Mouse (Mus musculus): ENCODE data around the gene Eri3. TPM values are rescaled to one million over a fixed set of nuclear protein-coding genes. Genes with fewer than 3 reads are reported as not detected.

The Eri3 gene
- total and polyA plus RNA-seq, 2 experiments from 2014 or later = 97.8 to 119 TPM

DNA sequence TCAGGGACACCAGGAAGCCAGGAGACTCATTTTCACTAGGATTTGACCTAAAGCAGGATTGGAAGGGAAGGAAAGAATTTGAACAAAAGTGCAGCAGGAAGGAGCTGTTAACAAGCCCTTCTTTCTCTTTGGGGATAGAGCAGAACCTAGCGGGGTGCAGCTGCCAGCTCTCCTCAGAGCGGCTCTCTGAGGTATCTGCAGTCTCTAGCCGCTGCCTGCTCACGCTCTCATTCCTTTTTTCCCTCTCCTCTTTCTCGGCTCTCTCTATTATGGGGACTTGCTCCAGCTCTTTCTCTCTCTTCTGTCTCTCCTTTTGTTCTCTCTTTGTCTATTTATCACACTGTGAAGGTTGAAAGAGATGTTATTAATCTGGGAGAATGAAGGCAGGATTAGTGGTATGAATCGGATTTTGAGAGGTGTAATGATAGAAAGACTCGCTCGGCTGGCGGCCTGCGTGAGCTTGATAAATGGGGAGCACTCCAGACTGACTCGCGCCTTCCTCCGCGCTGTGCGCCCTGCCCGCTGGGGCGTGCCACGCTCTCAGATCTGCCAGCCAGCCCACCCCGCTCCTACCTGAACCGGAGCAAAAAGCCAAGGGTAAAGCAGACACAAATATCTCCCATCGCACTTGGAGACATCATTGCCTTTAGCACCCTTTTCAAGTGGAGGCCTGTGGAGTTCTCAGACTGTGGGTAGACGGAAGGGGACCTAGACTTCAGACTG lies 86.9 kb downstream of the Eri3 start:
- H3K27ac ChIP-seq (ENCODE audit: low read depth) = no peak overlapping the region

GRCm38 (mm10) chr4:117640925-117641703 lies 90.9 kb downstream of the Eri3 start:
- no peak for ATAC-seq (ENCODE audit: insufficient read depth, low read depth)
- no peak overlapping the region for H3K27ac ChIP-seq (ENCODE audit: low read depth)
- H3K36me3 ChIP-seq (replicated peaks; ENCODE audit: control insufficient read depth, insufficient read depth, low read length) = no peaks in the 10 kb centered on the region; the same call in 1 of the 2 replicates
- no peak for DNase-seq (ENCODE audit: low spot score)
- no peaks in the 10 kb centered on the region for H3K27me3 ChIP-seq (ENCODE audit: control insufficient read depth, insufficient read depth, low read length)
- no peak for TF ChIP-seq CTCF (IDR thresholded peaks at IDR 0.05; ENCODE audit: low read depth)
- TF ChIP-seq EP300 (IDR thresholded peaks at IDR 0.05; ENCODE audit: low read depth) = no peak
- H3K9ac ChIP-seq (replicated peaks; ENCODE audit: low read depth, low read length) = no peak overlapping the region
- H3K4me3 ChIP-seq (ENCODE audit: low read depth, low read length) = no peak overlapping the region
- no peak overlapping the region for H3K4me2 ChIP-seq (ENCODE audit: low read depth, low read length)
- H3K4me1 ChIP-seq (ENCODE audit: control insufficient read depth, insufficient read depth) = no peaks in the 10 kb centered on the region
- 100% methylated on average over 1 of the region's 1 CpGs for WGBS
- H3K9me3 ChIP-seq (replicated peaks; ENCODE audit: control insufficient read depth, low read length) = no peaks in the 10 kb centered on the region

More for the DNA sequence above, 86.9 kb downstream of the Eri3 start:
- Histone ChIP-seq H3K4me1 (ENCODE audit: control insufficient read depth, insufficient read depth) (no peaks in the 10 kb centered on the region), H3K9ac (replicated peaks; ENCODE audit: low read depth, low read length) (no peak overlapping the region), H3K4me2 (ENCODE audit: low read depth, low read length) (no peak overlapping the region), H3K36me3 (replicated peaks; ENCODE audit: control insufficient read depth, insufficient read depth, low read length) (no peaks in the 10 kb centered on the region; the same call in 1 of the 2 replicates), H3K27me3 (ENCODE audit: control insufficient read depth, insufficient read depth, low read length) (no peaks in the 10 kb centered on the region), H3K9me3 (replicated peaks; ENCODE audit: control insufficient read depth, low read length) (no peaks in the 10 kb centered on the region), H3K4me3 (ENCODE audit: low read depth, low read length) (no peak overlapping the region)
- TF ChIP-seq EP300 (IDR thresholded peaks at IDR 0.05; ENCODE audit: low read depth) = no peak
- no peak for TF ChIP-seq CTCF (IDR thresholded peaks at IDR 0.05; ENCODE audit: low read depth)
- DNase-seq (ENCODE audit: low spot score) (no peak), ATAC-seq (ENCODE audit: insufficient read depth, low read depth) (no peak)
- WGBS = 72% methylated on average over 22 of the region's 22 CpGs

DNA sequence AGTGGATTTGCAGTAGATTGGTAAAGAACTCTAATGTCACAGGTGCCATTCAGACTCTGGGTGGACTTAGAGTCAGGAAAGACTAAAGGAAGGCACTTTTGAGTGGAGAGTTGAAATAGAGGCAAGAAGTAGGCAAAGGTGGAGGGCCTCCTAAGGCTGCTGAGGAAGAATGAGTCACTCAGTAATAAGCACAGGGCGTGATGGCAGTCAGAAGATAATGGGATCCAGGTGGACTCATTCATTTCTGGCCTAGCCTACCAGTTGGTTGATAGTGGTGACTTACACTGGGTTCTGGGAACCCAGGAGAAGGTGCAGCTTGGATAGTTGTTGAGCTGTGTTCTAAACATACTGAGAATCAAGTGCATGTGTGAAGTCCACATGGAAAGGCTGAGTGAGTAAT lies 91.6 kb downstream of the Eri3 start:
- 94% methylated on average over 1 of the region's 1 CpGs for WGBS

GRCm38 (mm10) chr4:117645031-117645435 lies 94.9 kb downstream of the Eri3 start:
- 63% methylated on average over 22 of the region's 22 CpGs for WGBS
- DNase-seq (ENCODE audit: low spot score) (no peak), ATAC-seq (ENCODE audit: insufficient read depth, low read depth) (no peak)
- H3K4me2 ChIP-seq (ENCODE audit: low read depth, low read length) = no peak overlapping the region
- H3K27me3 ChIP-seq (ENCODE audit: control insufficient read depth, insufficient read depth, low read length) = no peaks in the 10 kb centered on the region
- no peak for TF ChIP-seq CTCF (IDR thresholded peaks at IDR 0.05; ENCODE audit: low read depth)
- no peak for TF ChIP-seq EP300 (IDR thresholded peaks at IDR 0.05; ENCODE audit: low read depth)
- no peaks in the 10 kb centered on the region for H3K4me1 ChIP-seq (ENCODE audit: control insufficient read depth, insufficient read depth)
- H3K9ac ChIP-seq (replicated peaks; ENCODE audit: low read depth, low read length) = no peak overlapping the region
- H3K36me3 ChIP-seq (replicated peaks; ENCODE audit: control insufficient read depth, insufficient read depth, low read length) = no peaks in the 10 kb centered on the region; the same call in 1 of the 2 replicates
- H3K4me3 ChIP-seq (ENCODE audit: low read depth, low read length) = no peak overlapping the region
- H3K27ac ChIP-seq (ENCODE audit: low read depth) = no peak overlapping the region
- no peaks in the 10 kb centered on the region for H3K9me3 ChIP-seq (replicated peaks; ENCODE audit: control insufficient read depth, low read length)

More for the DNA sequence above, 91.6 kb downstream of the Eri3 start:
- DNase-seq (ENCODE audit: low spot score) (no peak), ATAC-seq (ENCODE audit: insufficient read depth, low read depth) (no peak)
- Histone ChIP-seq H3K36me3 (replicated peaks; ENCODE audit: control insufficient read depth, insufficient read depth, low read length) (no peaks in the 10 kb centered on the region; the same call in 1 of the 2 replicates), H3K4me1 (ENCODE audit: control insufficient read depth, insufficient read depth) (no peaks in the 10 kb centered on the region), H3K4me2 (ENCODE audit: low read depth, low read length) (no peak overlapping the region), H3K9ac (replicated peaks; ENCODE audit: low read depth, low read length) (no peak overlapping the region), H3K27ac (ENCODE audit: low read depth) (no peak overlapping the region), H3K27me3 (ENCODE audit: control insufficient read depth, insufficient read depth, low read length) (no peaks in the 10 kb centered on the region), H3K4me3 (ENCODE audit: low read depth, low read length) (no peak overlapping the region), H3K9me3 (replicated peaks; ENCODE audit: control insufficient read depth, low read length) (no peaks in the 10 kb centered on the region)
- no peak for TF ChIP-seq CTCF (IDR thresholded peaks at IDR 0.05; ENCODE audit: low read depth)
- no peak for TF ChIP-seq EP300 (IDR thresholded peaks at IDR 0.05; ENCODE audit: low read depth)

DNA sequence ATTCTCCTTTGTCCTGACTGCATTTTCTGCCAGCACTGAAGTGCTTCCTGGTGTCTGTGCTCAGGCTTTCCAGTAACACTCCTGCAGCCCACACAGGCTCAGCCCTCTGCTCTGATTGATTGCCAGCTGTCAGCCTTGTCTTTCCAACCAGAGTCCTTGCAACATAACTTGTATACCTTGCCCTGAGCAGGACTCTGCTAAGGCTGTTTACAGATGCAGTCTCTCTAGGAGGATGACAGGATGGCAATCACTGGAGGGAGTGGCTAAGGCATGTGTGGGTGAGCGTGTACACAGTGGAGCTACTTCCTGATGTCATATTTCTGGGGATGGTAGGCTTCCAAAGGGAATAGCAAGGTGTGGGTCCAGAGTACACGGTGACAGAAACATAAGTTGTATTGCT lies 95.7 kb downstream of the Eri3 start:
- TF ChIP-seq CTCF (IDR thresholded peaks at IDR 0.05; ENCODE audit: low read depth) = no peak
- 70% methylated on average over 2 of the region's 2 CpGs for WGBS
- ATAC-seq (ENCODE audit: insufficient read depth, low read depth) = no peak
- no peaks in the 10 kb centered on the region for H3K4me1 ChIP-seq (ENCODE audit: control insufficient read depth, insufficient read depth)
- no peaks in the 10 kb centered on the region for H3K27me3 ChIP-seq (ENCODE audit: control insufficient read depth, insufficient read depth, low read length)
- no peak overlapping the region for H3K27ac ChIP-seq (ENCODE audit: low read depth)
- no peak overlapping the region for H3K4me3 ChIP-seq (ENCODE audit: low read depth, low read length)
- no peak overlapping the region for H3K4me2 ChIP-seq (ENCODE audit: low read depth, low read length)
- DNase-seq (ENCODE audit: low spot score) = no peak
- H3K9me3 ChIP-seq (replicated peaks; ENCODE audit: control insufficient read depth, low read length) = no peaks in the 10 kb centered on the region
- no peak overlapping the region for H3K9ac ChIP-seq (replicated peaks; ENCODE audit: low read depth, low read length)
- H3K36me3 ChIP-seq (replicated peaks; ENCODE audit: control insufficient read depth, insufficient read depth, low read length) = no peaks in the 10 kb centered on the region; the same call in 1 of the 2 replicates
